Mouse (Mus musculus): ENCODE data around the gene Gm10563. TPM values are rescaled to one million over a fixed set of nuclear protein-coding genes. Genes with fewer than 3 reads are reported as not detected.

Gene Gm10563
- polyA plus RNA-seq, 1 experiment, result not detected

- Histone ChIP-seq H3K4me1 (ENCODE audit: control insufficient read depth, insufficient read depth, low read length) (no peaks in the 10 kb centered on the region), H3K36me3 (ENCODE audit: control insufficient read depth, insufficient read depth, low read length, poor library complexity, severe bottlenecking) (peaks cover 3% of the 10 kb centered on the region), H3K4me3 (ENCODE audit: low read depth, low read length) (no peak overlapping the region), H3K27me3 (ENCODE audit: control insufficient read depth, insufficient read depth, low read length, poor library complexity, severe bottlenecking) (no peaks in the 10 kb centered on the region), H3K27ac (ENCODE audit: insufficient read depth, low read length) (no peak overlapping the region), H3K9me3 (replicated peaks; ENCODE audit: control insufficient read depth, insufficient read depth, low read length, poor library complexity, severe bottlenecking) (no peaks in the 10 kb centered on the region), H3K9ac (ENCODE audit: low read depth, poor library complexity, severe bottlenecking) (peak overlapping the region; percentile 87)
- TF ChIP-seq CTCF (IDR thresholded peaks at IDR 0.05; ENCODE audit: low read depth, low read length), result no peak
- no peak for TF ChIP-seq EP300 (IDR thresholded peaks at IDR 0.05; ENCODE audit: insufficient read depth, low read depth, low read length)
- no peak for TF ChIP-seq POLR2A (IDR thresholded peaks at IDR 0.05; ENCODE audit: insufficient read depth, low read length)
Observed at GRCm38 (mm10) chr4:155602753-155603152, 42.5 kb downstream of the Gm10563 start.

GRCm38 (mm10) chr4:155601997-155602456 lies 43.2 kb downstream of the Gm10563 start:
- Histone ChIP-seq H3K27ac (ENCODE audit: insufficient read depth, low read length) (no peak overlapping the region), H3K9ac (ENCODE audit: low read depth, poor library complexity, severe bottlenecking) (peak overlapping the region; percentile 87)
- TF ChIP-seq CTCF (IDR thresholded peaks at IDR 0.05; ENCODE audit: low read depth, low read length) (no peak), POLR2A (IDR thresholded peaks at IDR 0.05; ENCODE audit: insufficient read depth, low read length) (no peak), EP300 (IDR thresholded peaks at IDR 0.05; ENCODE audit: insufficient read depth, low read depth, low read length) (no peak)

GRCm38 (mm10) chr4:155601091-155601996 lies 43.9 kb downstream of the Gm10563 start, which contains the start of gene Slc35e2:
Gene Slc35e2, plus strand, starts transcription at chr4:155601416.
- TF ChIP-seq POLR2A (IDR thresholded peaks at IDR 0.05; ENCODE audit: insufficient read depth, low read length), result peak; percentile 75
- TF ChIP-seq EP300 (IDR thresholded peaks at IDR 0.05; ENCODE audit: insufficient read depth, low read depth, low read length), result no peak

More at GRCm38 (mm10) chr4:155601997-155602456, 43.2 kb downstream of the Gm10563 start:
- peaks cover 3% of the 10 kb centered on the region for H3K36me3 ChIP-seq (ENCODE audit: control insufficient read depth, insufficient read depth, low read length, poor library complexity, severe bottlenecking)
- no peaks in the 10 kb centered on the region for H3K9me3 ChIP-seq (replicated peaks; ENCODE audit: control insufficient read depth, insufficient read depth, low read length, poor library complexity, severe bottlenecking)
- H3K27me3 ChIP-seq (ENCODE audit: control insufficient read depth, insufficient read depth, low read length, poor library complexity, severe bottlenecking), result no peaks in the 10 kb centered on the region
- H3K4me1 ChIP-seq (ENCODE audit: control insufficient read depth, insufficient read depth, low read length), result no peaks in the 10 kb centered on the region
- peak overlapping the region; percentile 78 for H3K4me3 ChIP-seq (ENCODE audit: low read depth, low read length)

GRCm38 (mm10) chr4:155599901-155600825 lies 45.0 kb downstream of the Gm10563 start:
- Histone ChIP-seq H3K9ac (ENCODE audit: low read depth, poor library complexity, severe bottlenecking) (peak overlapping the region; percentile 87), H3K27ac (ENCODE audit: insufficient read depth, low read length) (peak overlapping the region; percentile 98), H3K36me3 (ENCODE audit: control insufficient read depth, insufficient read depth, low read length, poor library complexity, severe bottlenecking) (peaks cover 3% of the 10 kb centered on the region), H3K27me3 (ENCODE audit: control insufficient read depth, insufficient read depth, low read length, poor library complexity, severe bottlenecking) (no peaks in the 10 kb centered on the region), H3K4me1 (ENCODE audit: control insufficient read depth, insufficient read depth, low read length) (no peaks in the 10 kb centered on the region), H3K9me3 (replicated peaks; ENCODE audit: control insufficient read depth, insufficient read depth, low read length, poor library complexity, severe bottlenecking) (no peaks in the 10 kb centered on the region), H3K4me3 (ENCODE audit: low read depth, low read length) (no peak overlapping the region; the same call in 1 of the 2 replicates)
- TF ChIP-seq EP300 (IDR thresholded peaks at IDR 0.05; ENCODE audit: insufficient read depth, low read depth, low read length) (no peak), CTCF (IDR thresholded peaks at IDR 0.05; ENCODE audit: low read depth, low read length) (no peak)

More at GRCm38 (mm10) chr4:155601091-155601996, 43.9 kb downstream of the Gm10563 start, which contains the start of gene Slc35e2:
- Histone ChIP-seq H3K27ac (ENCODE audit: insufficient read depth, low read length) (peak within 1 kb of the TSS; percentile 98), H3K9me3 (replicated peaks; ENCODE audit: control insufficient read depth, insufficient read depth, low read length, poor library complexity, severe bottlenecking) (no peaks in the 10 kb centered on the region), H3K9ac (ENCODE audit: low read depth, poor library complexity, severe bottlenecking) (peak within 1 kb of the TSS; percentile 87), H3K4me3 (ENCODE audit: low read depth, low read length) (peak within 1 kb of the TSS; percentile 87), H3K4me1 (ENCODE audit: control insufficient read depth, insufficient read depth, low read length) (no peaks in the 10 kb centered on the region), H3K27me3 (ENCODE audit: control insufficient read depth, insufficient read depth, low read length, poor library complexity, severe bottlenecking) (no peaks in the 10 kb centered on the region), H3K36me3 (ENCODE audit: control insufficient read depth, insufficient read depth, low read length, poor library complexity, severe bottlenecking) (peaks cover 3% of the 10 kb centered on the region)

GRCm38 (mm10) chr4:155598536-155598935 lies 46.7 kb downstream of the Gm10563 start:
- Histone ChIP-seq H3K4me3 (ENCODE audit: low read depth, low read length) (0 out of 2 replicates have a peak overlapping the region, but pooled peaks have one; percentile 27), H3K27me3 (ENCODE audit: control insufficient read depth, insufficient read depth, low read length, poor library complexity, severe bottlenecking) (no peaks in the 10 kb centered on the region), H3K9ac (ENCODE audit: low read depth, poor library complexity, severe bottlenecking) (peak overlapping the region; percentile 53), H3K9me3 (replicated peaks; ENCODE audit: control insufficient read depth, insufficient read depth, low read length, poor library complexity, severe bottlenecking) (no peaks in the 10 kb centered on the region), H3K27ac (ENCODE audit: insufficient read depth, low read length) (0 out of 2 replicates have a peak overlapping the region, but pooled peaks have one; percentile 40), H3K36me3 (ENCODE audit: control insufficient read depth, insufficient read depth, low read length, poor library complexity, severe bottlenecking) (no peaks in the 10 kb centered on the region; the same call in 1 of the 2 replicates), H3K4me1 (ENCODE audit: control insufficient read depth, insufficient read depth, low read length) (no peaks in the 10 kb centered on the region)
- TF ChIP-seq POLR2A (IDR thresholded peaks at IDR 0.05; ENCODE audit: insufficient read depth, low read length) (no peak), CTCF (IDR thresholded peaks at IDR 0.05; ENCODE audit: low read depth, low read length) (no peak), EP300 (IDR thresholded peaks at IDR 0.05; ENCODE audit: insufficient read depth, low read depth, low read length) (no peak)
